Mouse (Mus musculus) brain, embryonic 14.5 days (tissue): ENCODE measurements at regions not wholly inside any gene's neighbourhood (a gene's known extent, or its start where the extent isn't known, plus 50 kb on each side); places are given as distances from the start of the nearest gene placed in this dataset.

Experiments
- CTCF ChIP-seq: fragments of 200-500 bp; IDR thresholded peaks from 2 replicates; pipeline ENCODE4 v1.5.1; 2012; ENCODE audit warnings: inconsistent platforms, mild to moderate bottlenecking, moderate library complexity, borderline replicate concordance; ENCODE audit not compliant: insufficient read depth, insufficient read length; ENCODE audit errors: extremely low read depth
- POLR2A ChIP-seq: fragments of 200-500 bp; IDR thresholded peaks from 2 replicates; pipeline ENCODE4 v1.6.1; 2012; ENCODE audit warnings: mild to moderate bottlenecking, inconsistent platforms, borderline replicate concordance; ENCODE audit not compliant: poor library complexity, insufficient read depth, insufficient read length, severe bottlenecking; ENCODE audit errors: extremely low read depth

DNA sequence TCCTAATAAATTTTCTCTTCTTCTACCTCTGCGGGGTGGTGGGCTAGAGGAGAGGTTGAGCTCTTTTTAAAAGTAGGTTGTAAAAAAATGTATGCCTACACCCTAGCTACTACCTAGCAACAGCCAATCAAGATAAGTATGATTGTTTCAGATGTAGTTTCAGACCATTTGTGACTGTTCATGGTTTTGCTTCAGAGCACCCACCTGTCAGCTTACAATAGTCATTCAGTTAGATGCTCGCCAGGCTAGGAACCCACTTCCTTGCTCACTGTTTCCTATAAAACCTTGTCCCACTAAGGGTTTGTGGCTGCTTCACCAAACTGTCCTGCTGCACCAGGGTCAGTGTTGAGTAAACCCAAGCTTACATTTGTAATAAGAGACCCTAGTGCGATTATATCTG is 66.8 kb upstream of the Pfn2 start:
- no peak for TF ChIP-seq CTCF
- TF ChIP-seq POLR2A, result no peak
